Mouse (Mus musculus) c-Kit-negative CD71-positive TER-119-positive erythroid progenitor cells, embryonic 14.5 days (primary cell): ENCODE measurements around the gene 4930550C14Rik.

ENCODE experiments used
- DNase-seq: peaks from one replicate; pipeline ENCODE4 v3.0.0-alpha.2; 2013; ENCODE audit warnings: low read depth, low spot score

4930550C14Rik gene

DNA sequence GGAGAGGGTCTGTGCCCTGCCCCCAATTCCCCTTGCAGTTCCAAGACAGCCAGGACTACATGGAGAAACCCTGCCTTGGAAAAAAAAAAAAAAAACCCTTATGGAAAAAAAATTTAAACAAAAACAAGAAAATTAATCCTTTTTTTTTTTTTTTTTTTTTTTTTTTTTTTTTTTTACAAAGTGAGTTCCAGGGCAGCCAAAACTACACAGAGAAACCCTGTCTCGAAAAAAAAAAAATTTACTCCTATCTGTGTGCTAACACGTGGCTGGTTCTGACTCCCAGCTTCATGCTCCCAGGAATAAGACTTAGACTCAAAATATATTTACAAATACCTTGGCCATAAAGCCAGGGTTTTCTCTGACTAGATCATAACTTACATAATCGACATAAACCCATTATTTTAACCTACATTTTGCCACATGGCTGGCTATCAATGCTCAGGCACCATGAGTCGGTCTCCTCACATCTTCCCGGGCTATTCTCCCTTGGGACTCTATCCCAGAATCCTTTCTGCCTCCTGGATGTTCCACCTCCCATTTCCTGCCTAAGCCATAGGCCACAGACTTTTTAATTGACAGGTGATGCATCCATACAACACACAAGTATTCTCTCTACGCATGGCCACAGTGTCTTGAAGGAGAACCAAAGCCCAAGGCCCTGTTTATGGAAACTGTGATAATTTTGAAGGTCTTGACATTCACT lies 2.1 kb downstream of the 4930550C14Rik start:
- no peak for DNase-seq

DNA sequence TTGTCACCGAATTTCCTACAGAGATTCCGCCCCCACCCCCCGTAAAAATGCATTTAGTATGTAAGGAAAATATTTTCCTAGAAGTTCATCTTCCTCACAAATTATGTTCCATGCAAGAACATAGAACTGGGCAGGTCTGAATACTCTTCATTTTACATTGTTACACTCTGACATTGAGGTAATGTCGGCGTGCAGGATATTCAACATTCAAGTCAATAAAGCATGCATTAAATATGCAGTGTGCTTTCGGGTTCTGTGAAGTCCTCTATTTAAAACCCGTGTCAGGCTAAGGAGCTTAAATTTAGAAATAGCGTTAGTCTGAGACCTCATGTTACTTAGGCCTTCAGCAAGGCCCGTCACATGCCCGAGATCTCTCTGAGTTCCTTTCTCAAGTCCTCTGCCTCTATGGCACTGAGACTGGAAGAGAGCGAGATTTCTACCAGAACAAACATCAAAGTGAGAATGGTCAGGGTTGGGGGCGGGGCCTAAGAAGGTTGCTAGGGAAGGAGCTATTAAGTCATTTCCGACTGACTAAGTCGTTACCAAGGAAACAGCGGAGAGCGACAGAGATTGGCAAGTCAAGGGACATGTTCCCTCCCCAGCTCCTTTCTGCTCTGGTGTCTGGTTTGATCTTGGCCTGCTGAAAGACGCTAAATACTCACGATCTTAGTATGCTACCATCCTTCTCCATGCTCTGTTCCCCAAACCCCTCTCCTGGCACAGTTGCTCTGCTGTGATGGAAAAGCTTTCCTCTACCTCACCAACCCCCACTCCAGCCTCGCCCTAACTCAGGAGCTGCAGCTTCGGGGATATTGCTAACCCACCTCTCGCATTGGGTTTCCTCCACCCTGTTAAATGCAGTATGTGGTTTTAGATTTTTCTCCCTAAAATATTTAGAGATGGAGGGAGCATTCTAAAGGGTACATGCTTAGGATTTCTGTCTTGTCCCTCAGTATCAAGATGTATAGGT lies 2.9 kb downstream of the 4930550C14Rik start:
- no peak for DNase-seq

DNA sequence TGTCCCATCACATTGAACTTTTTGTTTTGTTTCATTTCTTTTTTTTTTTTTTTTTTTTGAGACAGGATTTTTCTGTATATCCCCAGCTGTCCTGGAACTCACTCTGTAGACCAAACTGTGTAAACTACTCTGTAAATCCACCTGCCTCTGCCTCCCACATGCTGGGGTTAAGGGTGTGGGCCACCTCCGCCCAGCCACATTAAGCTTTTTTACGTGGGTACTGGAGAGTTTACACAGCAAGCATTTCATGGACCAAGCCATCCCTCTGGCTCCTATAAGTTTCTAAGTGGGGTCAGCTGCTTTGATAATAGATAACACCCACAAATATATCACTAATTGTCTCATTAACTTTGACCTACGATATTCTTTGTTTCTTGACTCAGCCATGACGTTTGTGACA lies 6.4 kb downstream of the 4930550C14Rik start:
- DNase-seq = no peak

DNA sequence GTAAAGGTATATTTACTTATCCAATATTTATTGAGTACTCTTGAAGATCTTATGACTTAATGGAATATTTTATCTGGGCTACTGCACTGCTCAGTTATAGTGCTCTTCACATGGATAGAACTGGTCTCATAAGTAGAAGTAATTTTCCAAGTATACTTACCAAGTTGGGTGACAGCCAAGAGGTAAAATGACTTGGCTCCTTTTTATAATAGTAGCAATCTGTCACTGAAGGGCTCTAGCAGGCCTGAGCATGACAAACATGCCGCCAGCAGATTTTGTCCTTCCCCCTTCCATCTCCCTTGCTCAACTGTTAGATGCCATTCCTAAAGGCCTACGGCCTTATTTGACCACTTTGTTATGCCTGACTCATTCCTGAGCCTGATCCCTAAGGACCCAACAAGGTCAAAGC lies 6.8 kb downstream of the 4930550C14Rik start:
- no peak for DNase-seq

DNA sequence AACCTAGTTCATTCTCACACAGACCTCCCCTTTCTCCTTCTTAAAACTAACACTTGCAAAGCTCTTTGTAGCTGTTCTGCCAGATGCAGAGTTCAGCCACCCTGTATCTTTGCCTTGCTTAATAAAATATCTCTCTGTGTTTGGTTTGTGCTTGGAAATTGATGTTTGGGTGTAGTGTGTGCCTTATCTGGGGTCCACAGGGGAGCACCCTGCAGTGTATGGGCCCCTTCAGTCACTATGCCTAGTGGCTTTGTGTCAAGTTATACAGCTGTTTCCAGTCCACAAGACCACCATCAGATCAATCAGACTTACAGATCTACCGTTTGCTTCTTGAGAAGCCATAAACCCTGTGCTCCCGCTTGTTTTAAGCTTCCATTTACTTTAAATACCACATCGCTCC lies 7.3 kb downstream of the 4930550C14Rik start:
- no peak for DNase-seq

DNA sequence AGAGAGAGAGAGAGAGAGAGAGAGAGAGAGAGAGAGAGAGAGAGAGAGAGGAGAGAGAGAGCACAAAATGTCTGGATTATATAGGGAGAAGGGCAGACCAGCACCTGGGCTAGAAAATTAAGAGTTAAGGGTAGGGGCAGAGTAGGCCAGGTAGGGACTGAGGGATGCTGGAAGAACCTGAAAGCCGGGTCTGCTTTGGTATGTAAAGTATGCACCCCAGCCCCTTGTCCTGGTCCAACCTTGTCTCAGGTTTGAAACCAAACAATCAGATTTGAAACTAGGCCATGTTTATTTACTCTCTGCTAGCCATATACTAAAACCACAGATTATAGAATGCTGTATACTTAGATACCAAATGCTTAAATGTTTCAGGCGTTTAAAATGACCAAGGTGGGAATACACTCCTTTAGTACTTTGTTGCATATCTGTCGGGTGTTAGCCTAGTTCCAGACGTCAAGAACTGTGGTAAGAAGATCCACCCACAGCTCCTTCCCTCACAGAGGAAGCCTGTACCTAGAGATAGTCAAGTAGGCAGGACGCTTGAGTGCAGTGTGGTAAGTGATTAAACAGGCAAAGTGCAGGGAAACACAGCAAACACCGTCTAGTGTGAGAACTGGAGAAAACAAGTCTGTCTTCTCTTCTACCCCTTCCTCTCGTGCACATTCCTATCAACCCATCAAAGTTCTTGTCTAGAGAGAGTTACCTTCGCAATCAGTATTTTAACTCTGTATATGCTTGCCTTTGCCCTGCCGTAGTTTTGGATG lies 20.2 kb downstream of the 4930550C14Rik start:
- peak; percentile 47 for DNase-seq

DNA sequence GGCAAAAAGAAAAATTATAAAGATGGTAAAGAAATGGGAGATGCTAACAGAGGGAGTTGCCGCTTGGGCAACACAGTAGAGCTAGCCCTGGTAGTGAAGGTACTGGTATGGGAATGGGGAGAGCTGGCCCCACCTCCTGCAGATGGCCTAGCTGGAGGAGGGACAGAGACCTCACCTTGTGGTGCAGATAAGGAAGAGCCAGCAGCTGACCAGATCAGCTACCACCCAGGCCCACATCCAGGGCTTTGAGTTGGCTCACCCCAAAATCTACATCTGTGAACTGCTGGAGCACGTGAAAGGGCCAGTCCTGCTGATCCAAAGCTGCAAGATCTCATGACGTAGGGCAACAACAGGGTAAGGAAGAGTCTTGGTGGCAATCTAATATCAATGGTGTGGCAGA lies 24.6 kb downstream of the 4930550C14Rik start:
- no peak for DNase-seq

DNA sequence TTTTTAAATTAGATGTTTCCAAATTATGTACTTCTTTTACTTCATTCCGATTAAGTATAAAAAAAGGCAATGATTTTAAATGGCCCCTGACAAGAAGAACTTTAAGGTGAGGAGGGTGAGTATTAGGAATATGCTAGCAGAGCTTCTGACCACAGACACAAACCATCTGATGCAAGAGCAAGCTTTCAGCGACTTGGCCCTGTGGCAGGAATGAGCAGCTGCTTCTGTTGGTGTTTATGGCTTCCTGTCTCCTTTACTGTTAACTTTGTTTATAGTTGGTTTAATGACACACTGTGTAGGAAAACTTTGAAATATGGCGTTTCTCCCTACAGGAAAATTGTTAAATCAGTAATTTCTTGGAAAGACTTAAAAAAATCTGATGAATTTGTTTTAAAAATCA lies 25.5 kb downstream of the 4930550C14Rik start:
- DNase-seq = no peak

DNA sequence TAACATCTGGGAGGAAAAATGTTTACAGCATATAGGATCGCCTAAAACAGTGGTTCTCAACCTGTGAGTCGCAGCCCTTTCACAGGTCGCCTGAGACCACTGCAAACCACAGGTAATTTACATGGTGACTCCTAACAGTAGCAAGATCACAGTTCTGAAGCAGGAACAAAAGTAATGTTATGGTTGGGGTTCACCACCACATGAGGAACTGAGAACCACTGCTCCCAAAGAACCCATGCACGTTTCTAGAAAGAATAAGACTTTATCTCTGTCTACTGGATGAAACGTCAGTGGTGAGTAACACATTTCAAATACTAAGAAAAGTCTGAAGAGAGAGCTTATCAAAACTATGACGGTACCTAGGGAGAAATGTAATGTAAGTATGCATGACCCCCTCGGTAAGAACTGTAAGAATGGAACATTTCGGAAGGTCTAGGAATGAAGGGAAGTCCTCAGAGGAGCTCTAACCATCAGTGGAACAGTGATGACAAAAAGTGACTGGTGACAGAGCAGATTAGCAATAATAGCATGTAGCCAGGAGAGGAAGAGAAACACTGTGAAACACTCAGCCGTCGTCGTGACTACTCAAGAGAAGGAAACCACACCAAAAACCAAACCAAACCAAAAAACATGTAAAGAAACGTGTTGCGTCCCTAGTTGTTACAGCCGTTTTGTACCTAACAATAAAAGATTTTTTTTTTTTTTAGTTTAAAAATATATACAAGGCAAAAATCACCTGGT lies 33.9 kb downstream of the 4930550C14Rik start:
- DNase-seq = no peak

DNA sequence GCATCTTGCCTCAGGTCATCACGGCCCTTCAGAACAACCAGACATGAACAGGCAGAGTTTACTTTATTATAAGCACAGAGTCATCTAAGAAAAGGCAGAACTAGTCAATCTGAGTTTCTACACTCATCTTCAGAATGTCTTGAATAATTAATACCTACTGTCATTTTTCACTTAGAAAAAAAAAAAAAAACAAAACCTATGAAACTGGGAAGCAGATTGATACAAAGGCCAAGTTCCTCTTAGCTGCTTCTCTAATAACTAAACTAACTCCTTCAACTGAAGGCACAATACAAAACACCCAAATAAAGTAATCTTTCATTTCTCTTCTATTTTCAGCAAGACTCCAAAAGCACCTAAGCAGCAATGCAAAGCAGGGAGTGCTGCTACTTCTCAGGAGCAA lies 48.5 kb downstream of the 4930550C14Rik start:
- DNase-seq = no peak

DNA sequence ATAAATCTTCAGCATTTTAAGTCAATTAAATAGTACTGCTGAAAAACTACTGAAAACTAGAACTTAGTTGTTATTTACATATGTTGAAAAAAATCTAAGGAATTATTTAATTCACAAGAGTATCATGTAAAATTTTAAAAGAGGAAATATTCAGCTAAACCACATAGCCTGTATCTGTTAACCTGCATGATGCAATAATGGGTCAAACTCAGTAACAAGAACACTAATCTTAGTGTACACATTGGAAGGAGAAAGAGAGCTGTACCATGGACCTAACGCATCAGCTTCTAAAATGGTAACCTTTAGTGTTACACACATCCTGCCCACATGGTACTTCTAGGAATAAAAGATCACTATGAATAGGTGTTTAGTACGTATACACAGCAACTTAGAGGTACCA lies 49.9 kb downstream of the 4930550C14Rik start:
- DNase-seq = no peak

DNA sequence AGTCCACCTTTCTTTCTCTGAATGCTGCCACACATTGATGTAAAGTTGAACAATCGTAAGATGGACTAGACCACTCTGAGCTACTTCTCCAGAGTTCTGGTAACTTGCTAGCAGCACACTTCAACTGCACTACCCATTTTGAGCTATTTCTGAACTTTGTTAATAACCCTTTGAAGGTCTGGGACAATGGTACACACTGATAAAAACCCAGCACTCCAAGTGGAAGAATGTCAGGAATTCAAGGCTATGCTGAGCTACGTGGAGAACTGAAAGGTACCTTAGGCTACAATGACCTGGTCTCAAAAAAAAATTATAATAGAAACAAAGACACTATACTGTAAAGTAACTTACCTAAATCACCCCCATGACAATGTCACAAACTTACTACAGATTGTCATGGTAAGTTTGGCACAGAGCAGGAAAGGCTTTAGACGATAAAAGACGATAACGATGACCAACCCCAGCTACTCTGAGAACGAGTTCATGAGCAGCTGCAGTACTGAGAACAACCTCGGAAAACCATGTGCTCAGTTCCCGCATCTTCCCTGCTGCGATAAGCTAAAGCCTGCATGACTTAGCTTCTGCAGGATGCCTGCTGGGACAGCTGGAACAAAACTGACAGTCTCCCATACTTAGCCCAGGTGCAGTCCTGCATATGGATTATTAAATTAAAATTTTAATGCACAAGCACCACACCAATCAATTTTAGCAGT lies 70.8 kb downstream of the 4930550C14Rik start:
- no peak for DNase-seq
